Mouse (Mus musculus) kidney, adult 18-20 months (tissue): ENCODE data around the gene Pth1r.
A peak's percentile ranks its signal among the peaks of the same experiment; 100 is the strongest.

Source experiments
- DNase-seq: peaks from one replicate; pipeline ENCODE4 v3.0.0; 2021

The Pth1r gene

GRCm38 (mm10) chr9:110746238-110746637, 707 bp downstream of the Pth1r start:
- DNase-seq, result peak; percentile 53

DNA sequence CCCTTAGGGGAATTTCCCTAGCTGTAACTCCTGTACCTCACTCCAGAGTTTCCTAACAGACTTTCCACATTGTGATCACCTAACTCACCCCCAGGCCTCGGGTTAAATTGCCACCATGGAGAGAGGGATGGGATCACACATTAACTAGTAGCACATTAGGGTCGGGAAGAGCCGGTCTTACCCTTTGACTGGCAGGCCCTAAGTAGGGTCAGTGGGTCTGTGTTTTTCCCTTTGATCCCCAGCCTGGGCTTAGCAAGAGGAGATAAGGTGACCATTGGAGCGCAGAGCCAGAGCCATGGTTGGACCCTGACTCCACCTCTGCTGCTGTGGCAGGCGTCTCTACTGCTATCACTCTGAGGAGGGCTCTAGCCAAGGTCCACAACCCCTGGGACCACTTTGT, 1.2 kb downstream of the Pth1r start:
- DNase-seq, result peak; percentile 76

DNA sequence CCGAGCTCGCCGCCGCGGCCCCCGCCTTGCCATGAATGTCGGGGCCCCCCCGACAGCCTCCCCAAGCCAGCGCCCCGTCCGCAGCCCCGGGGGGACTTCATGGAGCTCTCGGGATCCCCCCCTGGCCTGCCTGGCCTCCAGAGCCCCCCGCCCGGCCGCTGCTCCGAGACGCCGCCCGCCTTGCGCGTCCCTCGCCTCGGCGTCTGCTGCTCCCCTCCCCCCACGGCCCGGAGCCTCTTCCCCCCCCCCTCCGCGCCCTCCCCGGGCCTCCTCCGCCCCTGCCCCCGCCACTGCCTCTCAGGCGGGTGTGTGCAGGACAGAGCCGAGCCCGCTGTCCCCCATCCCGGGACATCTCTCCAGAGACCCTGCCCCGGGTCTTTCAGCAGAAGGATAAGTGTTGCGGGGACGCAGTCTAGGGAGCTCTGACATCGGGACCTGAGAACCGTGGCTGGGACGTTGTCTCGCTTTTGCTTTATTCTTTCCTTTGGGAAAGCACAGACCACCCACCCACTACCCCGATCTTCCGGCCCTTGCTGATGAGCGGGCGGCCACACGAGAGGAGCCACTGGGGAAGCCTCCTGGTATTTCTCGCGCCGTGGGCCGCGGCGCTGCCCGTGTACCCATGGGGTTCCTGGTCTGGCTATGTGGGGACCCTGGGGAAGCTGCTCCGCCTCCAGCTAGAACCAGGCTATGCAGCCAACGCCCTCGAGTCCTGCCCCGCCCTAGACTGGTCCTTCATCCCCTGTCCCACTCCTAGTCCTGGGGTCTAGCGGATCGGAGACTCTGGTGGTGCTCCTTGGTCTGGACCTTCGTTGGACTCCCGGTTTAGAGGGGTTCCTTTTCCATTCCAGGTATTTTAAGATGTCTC, 3.3 kb downstream of the Pth1r start:
- peak; percentile 63 for DNase-seq

DNA sequence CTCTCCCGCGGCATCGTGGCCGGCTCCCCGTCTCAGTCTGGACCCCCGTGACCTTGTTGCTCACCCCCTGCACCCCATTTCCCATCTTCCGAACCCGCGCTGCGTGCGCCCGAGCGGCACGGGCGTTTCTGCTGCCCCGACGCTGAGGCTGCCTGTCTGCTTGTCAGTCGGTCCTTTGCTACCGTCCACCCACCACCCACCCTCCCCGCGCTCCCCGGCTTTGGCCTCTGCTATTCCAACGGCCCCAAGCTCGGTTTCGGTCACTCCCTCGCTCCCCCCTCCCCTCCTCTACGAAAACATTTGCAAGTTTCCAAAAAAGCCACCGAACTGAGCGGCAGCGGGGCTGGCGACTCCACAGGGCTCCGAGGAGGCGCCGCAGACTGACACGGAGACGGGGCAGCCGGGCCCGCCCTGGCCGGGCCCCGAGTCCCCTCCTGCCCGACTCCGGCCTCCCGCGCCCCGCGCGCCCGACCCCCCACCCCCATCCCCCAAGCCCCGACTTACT, 3.9 kb downstream of the Pth1r start:
- peak; percentile 61 for DNase-seq

DNA sequence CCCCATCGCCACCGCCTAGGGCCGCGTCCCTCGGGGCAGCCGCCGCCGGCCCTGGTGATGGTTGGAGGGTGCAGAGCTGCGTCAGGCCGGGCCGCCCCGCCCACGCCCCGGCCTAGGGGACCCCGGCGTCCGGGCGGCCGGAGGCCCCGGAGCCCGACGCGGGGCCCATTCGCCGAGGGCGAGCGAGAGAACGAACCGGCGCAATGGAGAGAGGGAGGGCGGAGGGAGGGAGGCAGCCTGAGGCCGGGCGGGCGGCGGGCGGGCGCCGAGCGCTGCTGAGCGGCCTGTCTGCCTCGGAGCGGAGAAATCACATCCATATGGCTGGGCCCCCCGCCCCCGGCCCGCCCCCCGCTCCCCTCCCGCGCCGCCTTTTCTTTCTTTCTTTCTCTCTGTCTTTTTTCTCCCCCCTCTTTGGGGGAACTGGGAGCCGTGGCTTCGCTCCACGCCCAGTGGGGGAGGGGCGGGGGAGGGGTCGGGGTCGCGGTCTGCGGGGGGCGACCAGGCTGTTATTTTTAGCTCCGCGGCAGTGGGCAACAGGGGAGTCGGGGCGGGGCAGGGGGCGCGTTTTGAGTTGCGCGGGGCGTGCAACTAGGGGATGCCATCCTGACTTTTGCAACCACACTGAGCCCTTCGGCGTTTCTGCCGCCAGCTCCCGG, 4.5 kb downstream of the Pth1r start:
- DNase-seq, result peak; percentile 55

GRCm38 (mm10) chr9:110741711-110742294, 5.1 kb downstream of the Pth1r start, which contains the start of gene Myl3:
Gene Myl3, plus strand, starts transcription at chr9:110741861.
- no peak for DNase-seq

- no peak for DNase-seq
Observed at GRCm38 (mm10) chr9:110739961-110740360, 7.0 kb downstream of the Pth1r start.

- no peak for DNase-seq
Observed at GRCm38 (mm10) chr9:110738054-110738453, 8.9 kb downstream of the Pth1r start.

GRCm38 (mm10) chr9:110736362-110736761, 10.6 kb downstream of the Pth1r start:
- no peak for DNase-seq

GRCm38 (mm10) chr9:110734154-110734553, 12.8 kb downstream of the Pth1r start:
- no peak for DNase-seq

GRCm38 (mm10) chr9:110733102-110733501, 13.8 kb downstream of the Pth1r start:
- no peak for DNase-seq

GRCm38 (mm10) chr9:110732623-110733022, 14.3 kb downstream of the Pth1r start:
- peak; percentile 85 for DNase-seq

- DNase-seq, result no peak
Observed at GRCm38 (mm10) chr9:110731859-110732258, 15.1 kb downstream of the Pth1r start.

- peak; percentile 55 for DNase-seq
Observed at GRCm38 (mm10) chr9:110729841-110730240, 17.1 kb downstream of the Pth1r start.

- no peak for DNase-seq
Observed at GRCm38 (mm10) chr9:110726867-110727266, 20.1 kb downstream of the Pth1r start.

GRCm38 (mm10) chr9:110725721-110726135, 21.2 kb downstream of the Pth1r start:
- peak; percentile 68 for DNase-seq

DNA sequence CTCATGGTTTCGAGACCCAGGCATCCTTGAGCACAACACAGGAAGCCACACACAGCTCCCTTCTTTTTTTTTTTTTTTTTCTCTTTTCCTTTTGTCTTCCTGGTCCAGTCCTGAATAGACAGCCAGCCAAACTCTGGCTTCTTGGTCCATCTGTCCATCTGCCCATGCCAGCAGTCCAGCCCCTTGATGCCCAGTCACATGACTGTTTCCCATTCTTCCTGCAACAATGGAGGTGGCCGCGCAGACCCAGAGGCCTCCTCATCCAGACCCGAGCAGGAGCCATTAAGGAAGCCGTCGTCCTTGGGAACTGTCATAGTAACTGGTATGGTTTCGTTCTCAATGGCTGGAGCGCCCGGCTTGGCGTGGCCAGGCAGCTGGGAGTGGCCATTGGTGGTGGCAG, 24.9 kb downstream of the Pth1r start:
- no peak for DNase-seq

DNA sequence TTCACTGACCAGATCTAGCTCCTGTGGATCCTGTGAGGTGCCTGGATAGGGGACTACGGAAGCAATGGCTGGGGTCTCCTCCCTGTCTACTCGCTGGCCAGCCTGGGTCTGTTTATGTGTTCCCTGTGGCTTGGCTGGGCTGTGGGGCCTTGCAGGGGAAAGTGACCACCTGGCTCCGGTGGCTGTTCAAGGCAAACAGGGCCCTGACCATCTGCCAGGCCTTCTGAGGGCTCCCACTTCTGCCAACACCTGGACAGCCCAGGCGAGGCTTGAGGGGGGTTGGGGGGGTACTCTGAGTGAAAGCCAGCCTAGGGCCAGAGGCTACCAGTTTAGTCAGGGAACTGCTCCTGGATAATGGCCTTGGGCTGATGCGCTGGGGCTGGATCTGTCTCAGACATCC, 27.0 kb downstream of the Pth1r start:
- DNase-seq, result no peak

- no peak for DNase-seq
Observed at GRCm38 (mm10) chr9:110718810-110719209, 28.1 kb downstream of the Pth1r start.

GRCm38 (mm10) chr9:110718071-110718470, 28.9 kb downstream of the Pth1r start:
- DNase-seq, result no peak

- peak; percentile 73 for DNase-seq
Observed at GRCm38 (mm10) chr9:110716775-110717174, 30.2 kb downstream of the Pth1r start.

DNA sequence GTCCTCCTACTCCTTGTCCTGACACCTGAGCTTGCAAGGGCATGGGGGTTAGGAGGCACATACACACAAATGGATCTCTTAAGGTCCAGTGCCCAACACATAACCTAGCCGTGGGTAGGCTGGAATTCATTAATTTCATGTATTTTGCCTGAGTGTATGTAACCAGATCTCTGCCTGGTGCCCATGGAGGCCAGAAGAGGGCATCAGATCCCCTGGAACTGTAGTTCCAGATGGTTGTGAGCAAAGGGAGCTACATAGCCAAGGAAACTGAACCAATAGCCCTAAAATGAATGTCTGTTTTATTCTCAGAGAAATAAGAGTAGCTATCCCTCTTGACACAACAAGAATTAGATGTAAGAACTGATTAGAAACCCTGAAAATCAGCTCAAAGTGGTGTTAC, 31.5 kb downstream of the Pth1r start:
- no peak for DNase-seq

- no peak for DNase-seq
Observed at GRCm38 (mm10) chr9:110713389-110713788, 33.6 kb downstream of the Pth1r start.

- DNase-seq, result no peak
Observed at GRCm38 (mm10) chr9:110712545-110712944, 34.4 kb downstream of the Pth1r start.
